In genomic region chr2:28387926-28388325, GRCm38 (mm10) we compare ENCODE assay signal across 11 mouse cellular contexts. TPM values are rescaled to one million over a fixed set of nuclear protein-coding genes. Genes with fewer than 3 reads are reported as not detected.
DNase-seq lines count a peak whose midpoint lies in the region; ATAC-seq and TF ChIP-seq lines count a peak whose summit lies in the region.
"Had no signal": no experiment of that assay in that cellular context is flagged by ENCODE, and none has a peak within 500 bp of the region (broad histone marks: within the 10 kb centered on the region; RNA-seq: fewer than 3 reads in every experiment).

No protein-coding gene starts in this region.

- peaks cover 25% of the 10 kb centered on the region for H3K4me1 ChIP-seq in embryonic facial prominence, embryonic 10.5 days
- H3K4me1 ChIP-seq in hindbrain, embryonic 11.5 days (replicated peaks; ENCODE audit: control insufficient read depth, insufficient read depth, low read length), result peaks cover 14% of the 10 kb centered on the region
- peaks cover 48% of the 10 kb centered on the region for H3K4me1 ChIP-seq in neural tube, embryonic 13.5 days (replicated peaks)

- no peak overlapping the region for H3K4me3 ChIP-seq in layer of hippocampus, adult 2 months
- no peak overlapping the region for H3K4me3 ChIP-seq in embryonic facial prominence, embryonic 10.5 days
- H3K4me3 ChIP-seq in hindbrain, embryonic 11.5 days (ENCODE audit: low read depth, low read length), result no peak overlapping the region
- no peak overlapping the region for H3K4me3 ChIP-seq in neural tube, embryonic 13.5 days

- H3K9me3 ChIP-seq in embryonic facial prominence, embryonic 10.5 days, result no peaks in the 10 kb centered on the region
- H3K9me3 ChIP-seq in hindbrain, embryonic 11.5 days (ENCODE audit: control insufficient read depth, low read length), result no peaks in the 10 kb centered on the region
- H3K9me3 ChIP-seq in neural tube, embryonic 13.5 days, result no peaks in the 10 kb centered on the region

- peak overlapping the region; percentile 76 for H3K27ac ChIP-seq in layer of hippocampus, adult 2 months
- peak overlapping the region; percentile 60 for H3K27ac ChIP-seq in embryonic facial prominence, embryonic 10.5 days (replicated peaks)
- peak overlapping the region; percentile 68 for H3K27ac ChIP-seq in hindbrain, embryonic 11.5 days (ENCODE audit: low read depth, low read length)
- peak overlapping the region; percentile 78 for H3K27ac ChIP-seq in neural tube, embryonic 13.5 days (replicated peaks)

- no peak overlapping the region for H3K9ac ChIP-seq in hindbrain, embryonic 11.5 days (ENCODE audit: low read depth, low read length)
- H3K9ac ChIP-seq in neural tube, embryonic 13.5 days, result no peak overlapping the region

- ATAC-seq in hindbrain, embryonic 11.5 days (ENCODE audit: low FRiP score), result no peak
- ATAC-seq in neural tube, embryonic 13.5 days (ENCODE audit: low read depth), result no peak

- no peak for DNase-seq in layer of hippocampus, adult 2 months (ENCODE audit: low spot score in 2 of 2)
- no peak for DNase-seq in layer of hippocampus, postnatal 14 days (ENCODE audit: low spot score in 2 of 2)
- DNase-seq in embryonic facial prominence, embryonic 10.5 days (ENCODE audit: low spot score), result no peak
- DNase-seq in hindbrain, embryonic 11.5 days (ENCODE audit: low spot score), result no peak
- DNase-seq in thymus, postnatal 4 days, result no peak
- no peak for DNase-seq in layer of hippocampus, adult 11-12 months (ENCODE audit: low spot score)
- DNase-seq in B cell, adult 2 months, result no peak
- DNase-seq: adrenal gland, adult 2 months; spleen, adult 18-20 months had no signal

- TF ChIP-seq CTCF in layer of hippocampus, adult 2 months (conservative IDR thresholded peaks at IDR 0.05), result no peak

- H3K27me3 ChIP-seq in embryonic facial prominence, embryonic 10.5 days (replicated peaks; ENCODE audit: low read depth, poor library complexity, severe bottlenecking), result no peaks in the 10 kb centered on the region; the same call in 1 of the 2 replicates
- no peaks in the 10 kb centered on the region for H3K27me3 ChIP-seq in hindbrain, embryonic 11.5 days (ENCODE audit: control insufficient read depth, insufficient read depth, low read length)
- no peaks in the 10 kb centered on the region for H3K27me3 ChIP-seq in neural tube, embryonic 13.5 days

- no peak overlapping the region for H3K4me2 ChIP-seq in hindbrain, embryonic 11.5 days (replicated peaks; ENCODE audit: low read depth, low read length)
- no peak overlapping the region for H3K4me2 ChIP-seq in neural tube, embryonic 13.5 days

- WGBS in embryonic facial prominence, embryonic 10.5 days, result 70% methylated on average over 4 of the region's 4 CpGs
- WGBS in hindbrain, embryonic 11.5 days, result 82% methylated on average over 4 of the region's 4 CpGs
- WGBS in neural tube, embryonic 13.5 days, result 82% methylated on average over 4 of the region's 4 CpGs

- H3K36me3 ChIP-seq in embryonic facial prominence, embryonic 10.5 days (replicated peaks), result no peaks in the 10 kb centered on the region
- no peaks in the 10 kb centered on the region for H3K36me3 ChIP-seq in hindbrain, embryonic 11.5 days (ENCODE audit: control insufficient read depth, insufficient read depth, low read length)
- H3K36me3 ChIP-seq in neural tube, embryonic 13.5 days, result no peaks in the 10 kb centered on the region

RNA-seq across cellular contexts. Expression of gene Ppp1r26, which starts 58.7 kb away (rescaled TPM):
- total RNA-seq in layer of hippocampus, adult 2 months (2021), result 10 to 100 TPM; 14.5 to 17.3 TPM
- 10 to 100 TPM; 14.1 to 15.4 TPM for total RNA-seq in layer of hippocampus, postnatal 14 days (2021)
- 5.0 and 5.3 TPM in 2 replicates for polyA plus RNA-seq in embryonic facial prominence, embryonic 10.5 days (2016; fragmentation: Nextera tagmentation; extraction: Ambion mirVana)
- polyA plus RNA-seq in hindbrain, embryonic 11.5 days (2014; fragmentation: Nextera tagmentation; extraction: Ambion mirVana), result 3.4 and 4.3 TPM in 2 replicates
- polyA plus RNA-seq in neural tube, embryonic 13.5 days (2015; fragmentation: Nextera tagmentation; extraction: Ambion mirVana), result 10.3 and 11.1 TPM in 2 replicates
- total RNA-seq: neutrophil, adult 5-6 weeks had no signal
